Comparison of ENCODE assay signal across 25 mouse cellular contexts in genomic region chr4:83058617-83059016, GRCm38 (mm10). TPM values are rescaled to one million over a fixed set of nuclear protein-coding genes. Genes with fewer than 3 reads are reported as not detected.
DNase-seq lines count a peak whose midpoint lies in the region; ATAC-seq lines count a peak whose summit lies in the region.
"Had no signal": no experiment of that assay in that cellular context is flagged by ENCODE, and none has a peak within 500 bp of the region (broad histone marks: within the 10 kb centered on the region; RNA-seq: fewer than 3 reads in every experiment).

No protein-coding gene starts in this region.

- ATAC-seq in hindbrain, embryonic 12.5 days (ENCODE audit: low FRiP score) = peak; percentile 89
- no peak for ATAC-seq in hindbrain, embryonic 14.5 days (ENCODE audit: low FRiP score)
- peak; percentile 50; the same call in 1 of the 2 replicates for ATAC-seq in neural tube, embryonic 12.5 days (ENCODE audit: low FRiP score, low read depth)
- ATAC-seq in neural tube, embryonic 15.5 days (ENCODE audit: low FRiP score) = no peak
- ATAC-seq: forebrain, embryonic 14.5 days; intestine, embryonic 15.5 days; liver, postnatal 0 days; lung, postnatal 0 days had no signal

- H3K36me3 ChIP-seq in hindbrain, embryonic 12.5 days = no peaks in the 10 kb centered on the region
- no peaks in the 10 kb centered on the region for H3K36me3 ChIP-seq in hindbrain, embryonic 14.5 days (replicated peaks; ENCODE audit: control insufficient read depth, insufficient read depth)
- H3K36me3 ChIP-seq in neural tube, embryonic 12.5 days = no peaks in the 10 kb centered on the region
- no peaks in the 10 kb centered on the region for H3K36me3 ChIP-seq in neural tube, embryonic 15.5 days
- H3K36me3 ChIP-seq: embryonic facial prominence, embryonic 13.5 days; hindbrain, embryonic 15.5 days; intestine, embryonic 15.5 days; limb, embryonic 12.5 days had no signal

- no peaks in the 10 kb centered on the region for H3K27me3 ChIP-seq in hindbrain, embryonic 12.5 days
- no peaks in the 10 kb centered on the region for H3K27me3 ChIP-seq in hindbrain, embryonic 14.5 days (ENCODE audit: control insufficient read depth, insufficient read depth, low read length)
- no peaks in the 10 kb centered on the region for H3K27me3 ChIP-seq in neural tube, embryonic 12.5 days (replicated peaks)
- no peaks in the 10 kb centered on the region for H3K27me3 ChIP-seq in neural tube, embryonic 15.5 days (replicated peaks)
- H3K27me3 ChIP-seq: embryonic facial prominence, embryonic 13.5 days; hindbrain, embryonic 15.5 days; intestine, embryonic 15.5 days; limb, embryonic 12.5 days had no signal

- peak; percentile 54 for DNase-seq in embryo, embryonic 10.5 days (ENCODE audit: low spot score)
- no peak for DNase-seq in embryo, embryonic 10 days (ENCODE audit: low spot score)
- no peak for DNase-seq in hindbrain, embryonic 14.5 days (ENCODE audit: low spot score)
- no peak for DNase-seq in kidney, adult 11 months
- DNase-seq: adrenal gland, postnatal 25 days; cerebellum, adult 9-10 months; gastrocnemius, postnatal 10 days; kidney, adult 9 months; kidney, postnatal 14 days; liver, postnatal 0 days; thymus, adult 18-20 months; thymus, postnatal 36 days had no signal

- no peak overlapping the region for H3K9ac ChIP-seq in hindbrain, embryonic 12.5 days
- no peak overlapping the region for H3K9ac ChIP-seq in hindbrain, embryonic 14.5 days
- H3K9ac ChIP-seq in neural tube, embryonic 12.5 days = no peak overlapping the region
- H3K9ac ChIP-seq in neural tube, embryonic 15.5 days (replicated peaks) = no peak overlapping the region
- H3K9ac ChIP-seq: embryonic facial prominence, embryonic 13.5 days; hindbrain, embryonic 15.5 days; intestine, embryonic 15.5 days; limb, embryonic 12.5 days; liver, postnatal 0 days had no signal

- H3K9me3 ChIP-seq in hindbrain, embryonic 12.5 days (replicated peaks) = no peaks in the 10 kb centered on the region
- no peaks in the 10 kb centered on the region for H3K9me3 ChIP-seq in hindbrain, embryonic 14.5 days (ENCODE audit: control insufficient read depth, low read length)
- H3K9me3 ChIP-seq in neural tube, embryonic 12.5 days = no peaks in the 10 kb centered on the region
- no peaks in the 10 kb centered on the region for H3K9me3 ChIP-seq in neural tube, embryonic 15.5 days (replicated peaks)
- H3K9me3 ChIP-seq: hindbrain, embryonic 15.5 days; intestine, embryonic 15.5 days; limb, embryonic 12.5 days had no signal

- no peak overlapping the region for H3K27ac ChIP-seq in hindbrain, embryonic 12.5 days
- no peak overlapping the region for H3K27ac ChIP-seq in hindbrain, embryonic 14.5 days
- H3K27ac ChIP-seq in neural tube, embryonic 12.5 days = no peak overlapping the region
- H3K27ac ChIP-seq in neural tube, embryonic 15.5 days (replicated peaks) = no peak overlapping the region
- H3K27ac ChIP-seq: hindbrain, embryonic 15.5 days; intestine, embryonic 15.5 days; layer of hippocampus, adult 2 months; limb, embryonic 12.5 days had no signal

- WGBS in hindbrain, embryonic 12.5 days = 31% methylated on average over 2 of the region's 2 CpGs
- 13% methylated on average over 2 of the region's 2 CpGs for WGBS in hindbrain, embryonic 14.5 days
- 30% methylated on average over 2 of the region's 2 CpGs for WGBS in neural tube, embryonic 12.5 days
- WGBS in neural tube, embryonic 15.5 days = 13% methylated on average over 2 of the region's 2 CpGs

- H3K4me2 ChIP-seq in hindbrain, embryonic 12.5 days (replicated peaks) = no peak overlapping the region
- H3K4me2 ChIP-seq in hindbrain, embryonic 14.5 days (replicated peaks) = no peak overlapping the region
- H3K4me2 ChIP-seq in neural tube, embryonic 12.5 days (replicated peaks) = no peak overlapping the region
- H3K4me2 ChIP-seq in neural tube, embryonic 15.5 days = no peak overlapping the region
- H3K4me2 ChIP-seq: embryonic facial prominence, embryonic 13.5 days; heart, embryonic 11.5 days; hindbrain, embryonic 15.5 days; intestine, embryonic 15.5 days; limb, embryonic 12.5 days; liver, embryonic 11.5 days had no signal

- 0 out of 2 replicates have a peak, but pooled peaks cover 3% of the 10 kb centered on the region for H3K4me1 ChIP-seq in hindbrain, embryonic 12.5 days
- H3K4me1 ChIP-seq in hindbrain, embryonic 14.5 days (replicated peaks; ENCODE audit: control insufficient read depth, insufficient read depth, low read length) = no peaks in the 10 kb centered on the region
- no peaks in the 10 kb centered on the region for H3K4me1 ChIP-seq in neural tube, embryonic 12.5 days
- no peaks in the 10 kb centered on the region for H3K4me1 ChIP-seq in neural tube, embryonic 15.5 days
- H3K4me1 ChIP-seq: hindbrain, embryonic 15.5 days; intestine, embryonic 15.5 days had no signal

- H3K4me3 ChIP-seq in hindbrain, embryonic 12.5 days = no peak overlapping the region
- no peak overlapping the region for H3K4me3 ChIP-seq in hindbrain, embryonic 14.5 days (replicated peaks; ENCODE audit: low read length)
- no peak overlapping the region for H3K4me3 ChIP-seq in neural tube, embryonic 12.5 days
- no peak overlapping the region for H3K4me3 ChIP-seq in neural tube, embryonic 15.5 days (replicated peaks)
- H3K4me3 ChIP-seq: embryonic facial prominence, embryonic 13.5 days; erythroblast, embryonic 14.5 days; hindbrain, embryonic 15.5 days; intestine, embryonic 15.5 days; layer of hippocampus, adult 2 months; limb, embryonic 12.5 days had no signal

RNA-seq across cellular contexts. Expression of gene Frem1, which starts 6.5 kb away (rescaled TPM):
- polyA plus RNA-seq in hindbrain, embryonic 12.5 days (2016; fragmentation: Nextera tagmentation; extraction: Ambion mirVana) = 5.9 and 7.7 TPM in 2 replicates
- polyA plus RNA-seq in hindbrain, embryonic 14.5 days (2014; fragmentation: Nextera tagmentation; extraction: Ambion mirVana) = 3.4 and 3.8 TPM in 2 replicates
- 2.5 and 2.7 TPM in 2 replicates for polyA plus RNA-seq in neural tube, embryonic 12.5 days (2016; fragmentation: Nextera tagmentation; extraction: Ambion mirVana)
- polyA plus RNA-seq in neural tube, embryonic 15.5 days (2015; fragmentation: Nextera tagmentation; extraction: Ambion mirVana) = 1.4 and 2.2 TPM in 2 replicates
- polyA plus RNA-seq: erythroblast, embryonic 14.5 days had no signal

Comparison
In these comparisons a context has a peak if more than half of its experiments do, and no peak if none do; other contexts are left out.
1. ATAC-seq: peak in hindbrain, embryonic 12.5 days (single experiment) and neural tube, embryonic 12.5 days (single experiment); none in hindbrain, embryonic 14.5 days (single experiment) and neural tube, embryonic 15.5 days (single experiment).